Mouse (Mus musculus): Measurements from ENCODE around the gene Dctpp1. TPM values are rescaled to one million over a fixed set of nuclear protein-coding genes. Genes with fewer than 3 reads are reported as not detected.

Dctpp1 gene
- polyA plus RNA-seq, 1 experiment from 2014 or later, result 15.9 TPM

DNA sequence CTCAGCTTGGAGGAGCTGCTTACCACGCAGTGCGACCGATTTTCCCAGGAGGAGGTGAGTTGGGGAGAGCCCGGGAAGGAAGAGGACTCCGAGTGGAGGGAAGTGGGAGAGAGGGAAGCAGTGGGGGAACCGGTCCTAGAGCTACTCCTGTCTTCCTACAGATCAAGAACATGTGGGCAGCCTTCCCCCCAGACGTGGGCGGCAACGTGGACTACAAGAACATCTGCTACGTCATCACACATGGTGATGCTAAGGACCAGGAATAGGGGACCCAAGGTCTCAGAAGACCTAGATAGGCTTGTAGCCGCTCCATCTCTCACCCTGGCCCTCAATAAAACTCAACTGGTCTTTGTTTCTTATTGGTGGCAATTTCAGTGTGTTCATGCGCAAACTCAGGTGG is 46.6 kb downstream of the Dctpp1 start:
- no peak overlapping the region for H3K27ac ChIP-seq
- WGBS (ENCODE audit: missing documents), result 87% methylated on average over 11 of the region's 12 CpGs

DNA sequence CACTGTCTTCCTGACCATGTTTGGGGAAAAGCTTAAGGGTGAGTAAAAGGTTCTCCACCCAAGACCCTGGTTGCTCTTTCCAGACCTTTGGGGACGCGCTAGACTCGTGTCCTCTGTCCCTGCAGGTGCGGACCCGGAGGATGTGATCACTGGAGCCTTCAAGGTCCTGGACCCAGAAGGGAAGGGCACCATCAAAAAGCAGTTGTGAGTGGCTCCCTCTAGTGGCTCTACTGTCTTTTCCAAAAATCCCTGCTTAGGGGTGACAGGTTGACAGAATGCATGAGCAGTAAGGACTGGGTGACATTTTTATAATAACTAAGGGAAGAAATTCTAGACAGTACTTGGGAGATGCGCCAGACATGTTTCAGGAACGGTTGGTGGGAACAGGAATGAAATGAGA is 47.0 kb downstream of the Dctpp1 start:
- 48% methylated on average over 7 of the region's 7 CpGs for WGBS (ENCODE audit: missing documents)
- Histone ChIP-seq H3K79me2 (ENCODE audit: inconsistent target) (no peaks in the 10 kb centered on the region), H3K36me3 (ENCODE audit: inconsistent target) (no peaks in the 10 kb centered on the region), H3K27ac (no peak overlapping the region), H3K4me3 (ENCODE audit: inconsistent target) (no peak overlapping the region)

More for the DNA sequence above, 46.6 kb downstream of the Dctpp1 start:
- H3K4me3 ChIP-seq (ENCODE audit: inconsistent target), result no peak overlapping the region
- H3K36me3 ChIP-seq (ENCODE audit: inconsistent target), result no peaks in the 10 kb centered on the region
- H3K79me2 ChIP-seq (ENCODE audit: inconsistent target), result no peaks in the 10 kb centered on the region

DNA sequence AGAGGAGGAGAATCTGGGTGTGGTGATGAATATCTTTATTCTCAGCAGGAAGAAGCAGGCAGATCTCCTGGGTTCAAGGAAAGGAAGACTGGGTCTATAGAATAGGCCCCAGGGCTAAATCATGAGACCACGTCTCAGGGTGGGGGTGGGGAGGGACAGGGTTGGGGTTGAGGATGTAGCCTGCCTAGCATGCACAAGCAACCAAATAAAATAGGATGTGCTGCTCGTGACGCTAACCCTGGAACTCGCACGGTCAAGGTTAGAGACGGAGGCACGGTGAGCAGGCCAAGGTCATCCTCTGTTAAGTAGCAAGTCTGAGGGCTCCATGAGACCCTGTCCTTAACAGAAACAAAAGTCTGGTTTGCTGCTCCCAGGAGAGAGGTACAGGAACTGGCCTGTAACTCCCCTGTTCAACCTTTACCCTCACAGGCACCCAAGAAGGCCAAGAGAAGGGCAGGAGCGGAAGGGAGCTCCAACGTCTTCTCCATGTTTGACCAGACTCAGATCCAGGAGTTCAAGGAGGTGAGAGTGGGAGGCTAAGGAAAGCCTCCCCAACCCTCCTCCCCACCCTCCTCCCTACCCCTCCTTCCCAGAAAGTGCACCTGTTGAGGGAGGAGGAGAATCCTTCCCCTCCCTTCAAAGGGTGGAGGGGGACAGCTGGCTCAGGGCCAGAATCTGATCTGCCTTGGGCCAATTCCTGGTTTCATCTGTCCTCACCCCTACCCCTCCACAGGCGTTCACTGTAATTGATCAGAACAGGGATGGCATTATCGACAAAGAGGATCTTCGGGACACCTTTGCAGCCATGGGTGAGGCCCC is 47.9 kb downstream of the Dctpp1 start:
- Histone ChIP-seq H3K79me2 (ENCODE audit: inconsistent target) (peaks cover 4% of the 10 kb centered on the region), H3K4me3 (ENCODE audit: inconsistent target) (no peak overlapping the region), H3K27ac (no peak overlapping the region), H3K36me3 (ENCODE audit: inconsistent target) (no peaks in the 10 kb centered on the region)
- 90% methylated on average over 12 of the region's 12 CpGs for WGBS (ENCODE audit: missing documents)

DNA sequence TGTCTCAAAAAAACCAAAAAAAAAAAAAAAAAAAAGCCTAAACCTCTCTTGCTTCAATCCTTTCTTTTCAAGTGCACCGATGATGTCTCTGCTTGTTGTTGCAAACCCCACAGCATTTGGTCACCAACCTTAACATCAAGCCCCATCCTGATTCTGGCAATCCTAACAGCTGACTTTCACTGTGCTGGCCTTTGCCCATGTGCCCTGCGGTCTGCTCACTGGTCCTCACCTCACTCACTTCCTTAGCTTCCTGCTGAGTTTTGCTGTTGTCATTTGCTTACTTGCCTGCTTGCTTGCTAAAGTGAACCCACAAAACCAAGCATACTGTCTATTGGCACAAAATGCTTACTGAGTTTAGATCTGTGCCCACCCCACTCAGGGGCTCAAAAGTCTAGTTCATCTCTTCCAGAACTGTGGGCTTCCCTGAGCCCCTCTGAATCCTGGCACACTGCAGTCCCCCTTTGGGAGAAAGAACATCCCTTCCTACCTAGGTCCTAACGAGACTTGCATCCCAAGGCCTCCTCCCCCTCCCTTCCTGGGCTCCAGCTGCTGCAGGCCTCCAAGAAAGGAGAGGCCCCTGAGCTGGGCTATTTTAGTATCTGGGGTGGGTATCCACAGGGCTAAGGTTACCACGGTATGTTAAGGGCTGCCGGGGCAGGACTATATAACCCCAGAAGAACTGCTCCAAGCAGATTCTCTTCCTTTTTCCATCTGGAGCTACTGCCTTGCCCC is 49.3 kb downstream of the Dctpp1 start:
- Histone ChIP-seq H3K79me2 (ENCODE audit: inconsistent target) (peaks cover 19% of the 10 kb centered on the region), H3K27ac (peak overlapping the region; percentile 48), H3K4me3 (ENCODE audit: inconsistent target) (no peak overlapping the region), H3K36me3 (ENCODE audit: inconsistent target) (no peaks in the 10 kb centered on the region)
- WGBS (ENCODE audit: missing documents), result 28% methylated on average over 5 of the region's 5 CpGs

DNA sequence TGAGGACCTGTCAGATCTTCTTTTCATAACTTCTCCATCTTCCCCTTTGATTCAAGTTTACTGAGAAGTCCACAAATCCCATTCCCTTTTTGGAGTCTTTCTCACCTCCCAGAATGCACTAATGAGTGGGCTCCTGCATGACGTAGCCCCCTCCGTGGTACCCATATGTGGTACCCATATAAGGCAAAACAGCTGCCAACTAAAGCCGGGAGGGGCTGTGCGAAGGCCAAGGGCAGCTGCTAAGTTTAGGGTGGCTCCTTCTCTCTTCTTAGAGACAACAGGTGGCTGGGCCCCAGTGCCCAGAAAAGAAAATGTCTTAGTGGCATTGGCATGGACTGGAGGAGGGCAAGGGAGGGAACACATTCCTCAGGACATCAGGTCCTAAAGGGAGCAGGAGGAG is 50.2 kb downstream of the Dctpp1 start:
- 71% methylated on average over 4 of the region's 4 CpGs for WGBS (ENCODE audit: missing documents)
- Histone ChIP-seq H3K27ac (no peak overlapping the region; the same call in 1 of the 2 replicates), H3K4me3 (ENCODE audit: inconsistent target) (no peak overlapping the region), H3K36me3 (ENCODE audit: inconsistent target) (no peaks in the 10 kb centered on the region), H3K79me2 (ENCODE audit: inconsistent target) (peaks cover 28% of the 10 kb centered on the region)

DNA sequence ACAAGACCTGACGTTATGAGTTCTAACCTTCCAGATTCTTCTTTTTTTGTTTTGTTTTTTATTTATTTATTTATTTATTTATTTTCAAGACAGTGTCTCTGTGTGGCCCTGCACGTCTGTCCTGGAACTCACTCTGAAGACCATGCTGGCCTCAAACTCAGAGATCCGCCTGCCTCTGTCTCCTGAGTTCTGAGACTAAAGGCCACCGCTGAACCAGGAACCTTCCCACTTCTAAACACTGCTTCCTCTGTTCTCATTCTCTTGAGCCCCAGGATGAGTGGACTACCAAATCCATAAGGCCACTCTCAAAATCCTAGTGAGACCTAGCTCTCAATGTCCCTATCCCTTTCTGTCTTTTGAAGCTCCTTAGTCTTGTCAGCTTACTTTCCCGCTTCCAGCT is 50.7 kb downstream of the Dctpp1 start:
- WGBS (ENCODE audit: missing documents), result 76% methylated on average over 5 of the region's 5 CpGs
- Histone ChIP-seq H3K4me3 (ENCODE audit: inconsistent target) (no peak overlapping the region), H3K36me3 (ENCODE audit: inconsistent target) (no peaks in the 10 kb centered on the region), H3K79me2 (ENCODE audit: inconsistent target) (peaks cover 32% of the 10 kb centered on the region), H3K27ac (peak overlapping the region; percentile 50)

DNA sequence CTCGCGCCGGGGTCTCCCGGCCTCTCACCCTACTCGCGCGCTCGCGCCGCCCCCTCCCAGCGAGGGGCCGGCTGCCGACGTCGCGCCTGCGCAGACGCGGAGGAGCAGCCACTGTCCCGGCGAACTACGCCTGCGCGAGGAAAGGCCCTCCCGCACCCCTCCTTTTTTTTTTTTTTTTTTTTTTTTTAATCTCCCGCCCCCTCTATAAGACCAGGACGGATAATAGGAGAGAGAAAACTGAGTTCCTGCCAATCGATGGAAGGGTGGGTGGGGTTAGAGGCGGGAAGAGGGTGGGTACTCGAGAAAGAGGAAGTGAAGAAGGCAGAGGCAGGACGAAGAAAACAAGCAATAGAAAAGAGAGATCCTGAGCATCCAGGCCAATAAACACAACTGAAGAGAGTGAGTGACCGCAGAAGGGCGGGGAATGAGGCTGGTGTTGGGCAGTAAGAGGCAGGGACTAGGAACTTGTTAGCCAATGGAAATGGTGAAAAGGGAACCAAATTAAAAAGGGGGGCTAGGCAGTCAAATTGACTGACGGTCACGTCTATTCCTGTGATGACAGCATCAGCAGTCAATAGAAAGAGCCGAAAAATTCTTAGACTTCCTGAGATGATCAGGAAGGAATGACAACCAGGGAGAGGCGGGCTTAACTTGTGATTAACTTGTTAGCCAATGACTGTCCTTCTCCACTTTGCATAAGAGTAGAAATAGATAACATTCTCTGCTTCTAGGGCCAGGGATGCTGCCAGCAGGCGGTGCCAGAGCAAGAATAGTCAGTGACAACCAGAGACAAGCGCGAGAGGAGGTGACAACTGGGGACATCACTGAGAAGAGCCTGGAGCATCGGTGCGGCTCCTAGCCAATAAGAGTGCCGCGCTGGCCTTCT is 51.7 kb downstream of the Dctpp1 start, which contains the start of gene Mylpf:
Mylpf (plus strand) TSS at position 338 of the 886 bp plus-strand sequence.
- Histone ChIP-seq H3K4me3 (ENCODE audit: inconsistent target) (peak within 1 kb of the TSS; percentile 95), H3K36me3 (ENCODE audit: inconsistent target) (peaks cover 3% of the 10 kb centered on the region; the same call in 1 of the 2 replicates), H3K79me2 (ENCODE audit: inconsistent target) (peaks cover 43% of the 10 kb centered on the region), H3K27ac (peak within 1 kb of the TSS; percentile 80)
- 2% methylated on average over 39 of the region's 44 CpGs for whole genome bisulfite sequencing (ENCODE audit: missing documents)

DNA sequence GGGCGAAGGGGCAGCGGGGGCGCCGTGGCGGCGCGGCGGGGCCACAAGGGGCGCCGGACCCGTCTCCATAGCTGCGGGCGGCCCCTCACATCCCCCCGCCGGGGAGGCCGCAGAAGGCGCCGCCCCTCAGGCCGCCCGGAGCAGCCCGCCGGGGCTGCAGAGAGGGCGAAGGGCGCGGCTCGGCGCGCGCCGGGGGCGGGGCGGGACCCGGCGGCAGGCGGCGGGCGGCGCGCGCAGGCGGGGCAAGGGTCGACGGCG is 52.3 kb downstream of the Dctpp1 start, which contains the start of gene Tbc1d10b:
Tbc1d10b (minus strand) TSS at position 174 of the 258 bp plus-strand sequence.
- Histone ChIP-seq H3K79me2 (ENCODE audit: inconsistent target) (peaks cover 49% of the 10 kb centered on the region), H3K4me3 (ENCODE audit: inconsistent target) (peak within 1 kb of the TSS; percentile 95), H3K27ac (peak within 1 kb of the TSS; percentile 80), H3K36me3 (ENCODE audit: inconsistent target) (peaks cover 9% of the 10 kb centered on the region)
- 1% methylated on average over 37 of the region's 44 CpGs for whole genome bisulfite sequencing (ENCODE audit: missing documents)

DNA sequence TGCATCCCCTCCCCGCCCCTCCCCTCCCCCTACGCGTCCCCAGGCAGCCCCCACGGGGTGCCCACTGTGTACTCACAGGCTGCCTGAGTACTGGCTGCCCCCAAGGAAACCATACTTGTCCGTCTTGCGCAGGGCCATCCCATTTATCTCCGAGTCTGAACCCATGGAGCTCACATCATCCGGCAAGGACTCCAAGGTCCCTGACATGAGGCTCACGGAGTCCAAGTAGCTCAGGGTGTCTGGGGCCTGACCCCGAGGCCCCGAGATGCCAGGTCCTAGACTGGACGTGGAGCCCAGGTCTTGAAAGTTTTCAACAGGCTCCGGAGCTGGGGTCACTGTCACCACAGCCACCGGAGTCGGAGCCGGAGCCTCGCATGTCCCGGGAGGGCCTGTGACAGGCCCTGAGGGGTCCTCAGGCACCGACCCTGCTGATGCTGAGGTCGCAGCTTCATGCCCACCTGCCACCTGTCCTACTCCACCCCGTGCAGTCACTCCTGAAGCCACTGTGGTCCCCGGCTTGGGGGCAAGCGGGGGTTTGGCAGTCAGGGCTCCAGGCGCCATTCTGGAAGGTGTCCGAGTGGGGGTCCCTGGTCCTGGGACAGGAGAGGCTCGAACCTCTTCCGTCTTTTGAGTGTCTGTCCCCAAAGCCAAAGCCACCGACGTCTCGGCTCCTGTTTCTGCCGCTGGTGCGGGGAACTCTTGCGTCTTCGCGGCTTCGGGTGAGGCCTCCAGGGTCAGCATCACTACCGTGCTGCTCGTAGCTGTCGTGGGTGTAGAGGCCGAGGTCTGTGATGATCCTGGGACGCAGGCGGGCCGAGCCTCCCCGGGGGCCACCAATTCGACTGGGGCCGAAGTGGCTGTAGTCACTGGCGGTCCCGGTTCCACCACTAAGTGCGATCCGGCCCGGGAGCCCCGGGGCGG is 52.9 kb downstream of the Dctpp1 start:
- 0% methylated on average over 52 of the region's 53 CpGs for WGBS (ENCODE audit: missing documents)
- Histone ChIP-seq H3K79me2 (ENCODE audit: inconsistent target) (peaks cover 54% of the 10 kb centered on the region), H3K27ac (peak overlapping the region; percentile 80)

More for the DNA sequence above, 52.9 kb downstream of the Dctpp1 start:
- H3K4me3 ChIP-seq (ENCODE audit: inconsistent target), result peak overlapping the region; percentile 95
- peaks cover 15% of the 10 kb centered on the region for H3K36me3 ChIP-seq (ENCODE audit: inconsistent target)

Other genes with a start within 250 kb of the Dctpp1 start
- gene Mvp, start 246.1 kb downstream of the Dctpp1 start, polyA plus RNA-seq (2018), result 88.1 to 116 TPM (median 99.9 TPM) in 3 replicates
- gene Pagr1b, start 244.2 kb downstream of the Dctpp1 start, polyA plus RNA-seq (2018), result 1.4 to 5.2 TPM in 2 of 3 replicates, not detected in the other
- gene Pagr1a, start 243.4 kb downstream of the Dctpp1 start, polyA plus RNA-seq (2018), result 1.1 to 15.9 TPM (median 13.4 TPM) in 3 replicates
- 15.3 to 31.9 TPM (median 18.2 TPM) in 3 replicates for gene Gm42742, start 239.6 kb downstream of the Dctpp1 start, polyA plus RNA-seq (2018)
- not detected in 3 replicates for gene Prrt2, start 239.5 kb downstream of the Dctpp1 start, polyA plus RNA-seq (2018)
- 58.9 to 102 TPM (median 70.2 TPM) in 3 replicates for gene Maz, start 233.7 kb downstream of the Dctpp1 start, polyA plus RNA-seq (2018)
- 1.8 to 5.1 TPM (median 4.4 TPM) in 3 replicates for gene Kif22, start 218.2 kb downstream of the Dctpp1 start, polyA plus RNA-seq (2018)
- not detected in 3 replicates for gene Zg16, start 173.4 kb downstream of the Dctpp1 start, polyA plus RNA-seq (2018)
- 17.5 to 31.4 TPM (median 20.4 TPM) in 3 replicates for gene AI467606, start 169.3 kb downstream of the Dctpp1 start, polyA plus RNA-seq (2018)
- not detected in 3 replicates for gene Qprt, start 138.5 kb downstream of the Dctpp1 start, polyA plus RNA-seq (2018)
- gene Spn, start 122.9 kb downstream of the Dctpp1 start, polyA plus RNA-seq (2018), result 1.3 to 3.8 TPM (median 1.5 TPM) in 3 replicates
- 36.2 to 55.7 TPM (median 41.4 TPM) in 3 replicates for gene Cd2bp2, start 64.7 kb downstream of the Dctpp1 start, polyA plus RNA-seq (2018)
- gene Tbc1d10b, start 52.2 kb downstream of the Dctpp1 start, polyA plus RNA-seq (2018), result 32.8 to 44.1 TPM (median 41.7 TPM) in 3 replicates
- 0.47 to 1.4 TPM in 2 of 3 replicates, not detected in the other for gene Mylpf, start 51.8 kb downstream of the Dctpp1 start, polyA plus RNA-seq (2018)
- gene Zfp553, start 27.6 kb downstream of the Dctpp1 start, polyA plus RNA-seq (2018), result 5.4 to 7.1 TPM (median 5.6 TPM) in 3 replicates
- 0.75 to 2.4 TPM (median 1.9 TPM) in 3 replicates for gene Sept1, start 27.6 kb downstream of the Dctpp1 start, polyA plus RNA-seq (2018)
- gene Zfp771, start 16.4 kb downstream of the Dctpp1 start, polyA plus RNA-seq (2018), result 2.3 to 8.3 TPM (median 8.1 TPM) in 3 replicates
- 19.7 to 40.4 TPM (median 38.9 TPM) in 3 replicates for gene Sephs2, start 13.3 kb upstream of the Dctpp1 start, polyA plus RNA-seq (2018)
- gene Itgal, start 35.6 kb upstream of the Dctpp1 start, polyA plus RNA-seq (2018), result 5.5 to 18.7 TPM (median 12.0 TPM) in 3 replicates
- gene Zfp768, start 84.9 kb upstream of the Dctpp1 start, polyA plus RNA-seq (2018), result 11.5 to 14.2 TPM (median 12.0 TPM) in 3 replicates
- gene Zfp747, start 115.3 kb upstream of the Dctpp1 start, polyA plus RNA-seq (2018), result 4.8 to 5.8 TPM (median 5.6 TPM) in 3 replicates
- 1.7 to 2.8 TPM (median 2.4 TPM) in 3 replicates for gene 9130019O22Rik, start 126.5 kb upstream of the Dctpp1 start, polyA plus RNA-seq (2018)
- 1.3 to 3.1 TPM (median 1.6 TPM) in 3 replicates for gene E430018J23Rik, start 132.9 kb upstream of the Dctpp1 start, polyA plus RNA-seq (2018)
- gene Zfp764, start 146.1 kb upstream of the Dctpp1 start, polyA plus RNA-seq (2018), result 6.0 to 7.4 TPM (median 6.2 TPM) in 3 replicates
- 5.1 to 17.4 TPM (median 8.9 TPM) in 3 replicates for gene Zfp688, start 161.4 kb upstream of the Dctpp1 start, polyA plus RNA-seq (2018)
- 1.0 to 1.9 TPM (median 1.0 TPM) in 3 replicates for gene Zfp689, start 188.4 kb upstream of the Dctpp1 start, polyA plus RNA-seq (2018)
- gene Prr14, start 198.9 kb upstream of the Dctpp1 start, polyA plus RNA-seq (2018), result 31.6 to 54.9 TPM (median 50.8 TPM) in 3 replicates
- 47.3 to 163 TPM (median 92.9 TPM) in 3 replicates for gene Fbrs, start 218.5 kb upstream of the Dctpp1 start, polyA plus RNA-seq (2018)